Mouse (Mus musculus) stomach, embryonic 16.5 days (tissue): ENCODE results near the gene Grn. TPM values are rescaled to one million over a fixed set of nuclear protein-coding genes. Genes with fewer than 3 reads are reported as not detected.

ENCODE experiments used
- ATAC-seq: fragments of 200-750 bp; cut with Nextera tagmentation; 2 replicates; pipeline ENCODE4 v1.8.0; 2017; ENCODE audit warnings: moderate number of reproducible peaks, moderate TSS enrichment; ENCODE audit not compliant: insufficient read depth, low FRiP score
- H3K27ac ChIP-seq: fragments of 300-500 bp; sonication (generic); 2 replicates; pipeline ENCODE4 v1.5.1; 2014; ENCODE audit warnings: low read length
- H3K27me3 ChIP-seq: fragments of 300-500 bp; sonication (generic); 2 replicates; pipeline ENCODE4 v1.6.1; 2014; ENCODE audit warnings: low read length, control low read depth, mixed read lengths; ENCODE audit not compliant: control insufficient read depth, insufficient read depth
- H3K36me3 ChIP-seq: fragments of 300-500 bp; sonication (generic); 2 replicates; pipeline ENCODE4 v1.6.1; 2014; ENCODE audit warnings: low read length; ENCODE audit not compliant: control insufficient read depth, insufficient read depth
- H3K4me1 ChIP-seq: fragments of 300-500 bp; sonication (generic); 2 replicates; pipeline ENCODE4 v1.6.1; 2014; ENCODE audit warnings: low read length, control low read depth, mixed read lengths; ENCODE audit not compliant: control insufficient read depth, insufficient read depth
- H3K4me2 ChIP-seq: fragments of 300-500 bp; sonication (generic); 2 replicates; pipeline ENCODE4 v1.6.1; 2014; ENCODE audit warnings: low read depth, low read length, mixed read lengths
- H3K4me3 ChIP-seq: fragments of 300-500 bp; sonication (generic); replicated peaks from 2 replicates; pipeline ENCODE4 v1.5.1; 2014; ENCODE audit warnings: mild to moderate bottlenecking, low read length
- H3K9ac ChIP-seq: fragments of 300-500 bp; sonication (generic); 2 replicates; pipeline ENCODE4 v1.6.1; 2014; ENCODE audit warnings: low read length
- H3K9me3 ChIP-seq: fragments of 300-500 bp; sonication (generic); replicated peaks from 2 replicates; pipeline ENCODE4 v1.6.1; 2016; ENCODE audit warnings: low read length, control low read depth; ENCODE audit not compliant: control insufficient read depth
- WGBS: fragments of 180-500 bp; shearing (Covaris S2); extraction: QIAGEN DNeasy Blood & Tissue Kit; methylation state at CpG from one replicate; pipeline ENCODE4 v1.1.7; 2014; 5-methylcytosine and 5-hydroxymethylcytosine counted together
- polyA plus RNA-seq: library from polyadenylated mRNA; unstranded; fragments of >200 nt; fragmentation: Nextera tagmentation; extraction: Ambion mirVana; gene quantifications from 2 replicates; pipeline ENCODE4 v1.2.1, GENCODE M21; 2015

Gene Grn
- polyA plus RNA-seq, 1 experiment from 2014 or later = 187 TPM

DNA sequence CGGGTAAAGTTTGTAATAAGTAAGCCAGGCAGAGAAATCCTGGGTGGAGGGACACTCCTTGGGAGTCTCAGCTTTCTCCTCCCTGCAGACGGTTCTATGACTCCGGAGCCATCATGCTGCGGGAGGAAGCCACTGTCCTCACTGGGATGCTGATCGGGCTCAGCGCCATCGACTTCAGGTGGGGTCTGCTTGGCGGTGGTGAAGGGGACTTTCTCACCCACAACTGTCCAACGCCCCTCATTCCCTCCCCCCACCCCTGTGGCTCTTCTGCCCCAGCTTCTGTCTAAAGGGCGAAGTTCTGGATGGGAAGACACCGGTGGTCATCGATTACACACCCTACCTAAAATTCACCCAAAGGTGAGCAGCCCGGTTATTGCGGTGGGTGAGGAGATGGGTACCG is 31.0 kb upstream of the Grn start:
- peaks cover 12% of the 10 kb centered on the region for H3K4me1 ChIP-seq
- peak overlapping the region; percentile 55 for H3K4me2 ChIP-seq
- peak overlapping the region; percentile 36 for H3K4me3 ChIP-seq
- no peak for ATAC-seq
- no peaks in the 10 kb centered on the region for H3K9me3 ChIP-seq
- peaks cover 14% of the 10 kb centered on the region for H3K36me3 ChIP-seq
- H3K27me3 ChIP-seq = peaks cover 16% of the 10 kb centered on the region
- no peak overlapping the region for H3K9ac ChIP-seq
- no peak overlapping the region for H3K27ac ChIP-seq
- WGBS = 14% methylated on average over 15 of the region's 15 CpGs

DNA sequence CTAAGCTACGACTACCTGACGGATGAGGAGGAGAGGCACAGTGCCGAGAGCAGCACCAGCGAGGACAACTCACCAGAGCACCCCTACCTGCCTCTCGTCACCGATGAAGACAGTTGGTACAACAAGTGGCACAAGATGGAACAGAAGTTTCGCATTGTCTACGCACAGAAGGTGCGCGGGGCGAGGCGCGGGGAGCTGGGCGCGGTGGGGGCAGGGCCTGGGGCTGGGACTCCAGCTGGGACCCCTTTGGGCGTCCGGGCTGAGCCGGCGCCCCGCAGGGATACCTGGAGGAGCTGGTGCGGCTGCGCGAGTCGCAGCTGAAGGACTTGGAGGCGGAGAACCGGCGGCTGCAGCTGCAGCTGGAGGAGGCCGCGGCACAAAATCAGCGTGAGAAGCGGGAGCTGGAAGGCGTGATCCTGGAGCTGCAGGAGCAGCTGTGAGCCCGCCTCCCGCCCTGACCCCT is 30.5 kb upstream of the Grn start:
- H3K27ac ChIP-seq = no peak overlapping the region
- H3K4me3 ChIP-seq = peak overlapping the region; percentile 36
- H3K27me3 ChIP-seq = peaks cover 16% of the 10 kb centered on the region
- peaks cover 8% of the 10 kb centered on the region; the same call in 1 of the 2 replicates for H3K4me1 ChIP-seq
- 0 out of 2 replicates have a peak, but pooled peaks have one; percentile 6 for ATAC-seq
- WGBS = 1% methylated on average over 34 of the region's 34 CpGs
- H3K9me3 ChIP-seq = no peaks in the 10 kb centered on the region
- peak overlapping the region; percentile 55 for H3K4me2 ChIP-seq
- H3K9ac ChIP-seq = peak overlapping the region; percentile 69
- H3K36me3 ChIP-seq = peaks cover 14% of the 10 kb centered on the region

DNA sequence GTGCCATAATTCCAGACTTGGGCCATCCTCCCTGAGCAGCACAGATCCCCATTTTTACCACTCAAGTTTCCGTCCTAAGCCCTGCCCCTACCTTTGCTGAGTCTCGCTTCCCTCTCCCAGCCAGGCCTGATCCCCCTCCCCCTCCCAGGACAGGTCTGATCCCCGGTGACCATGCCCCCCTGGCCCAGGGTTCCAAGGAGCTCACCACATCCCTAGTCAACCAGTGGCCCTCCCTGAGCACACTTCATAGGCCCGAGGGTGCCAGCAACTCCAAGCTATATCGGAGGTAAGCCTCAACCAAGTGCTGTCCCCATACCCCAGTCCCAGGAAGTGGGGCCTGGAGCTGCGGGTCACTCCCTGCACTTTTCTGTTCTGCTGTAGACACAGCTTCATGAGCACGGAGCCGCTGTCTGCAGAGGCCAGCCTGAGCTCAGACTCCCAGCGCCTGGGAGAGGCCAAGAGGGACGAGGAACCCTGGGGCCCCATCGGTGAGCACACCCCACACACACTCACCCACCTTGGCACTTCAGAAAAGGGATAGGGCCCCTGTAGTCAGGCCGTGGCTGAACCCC is 29.5 kb upstream of the Grn start:
- Histone ChIP-seq H3K4me3 (no peak overlapping the region), H3K9me3 (no peaks in the 10 kb centered on the region), H3K27me3 (peaks cover 16% of the 10 kb centered on the region), H3K4me1 (peaks cover 15% of the 10 kb centered on the region), H3K4me2 (no peak overlapping the region), H3K9ac (no peak overlapping the region), H3K27ac (no peak overlapping the region), H3K36me3 (peaks cover 14% of the 10 kb centered on the region)
- 26% methylated on average over 12 of the region's 12 CpGs for WGBS
- ATAC-seq = no peak

DNA sequence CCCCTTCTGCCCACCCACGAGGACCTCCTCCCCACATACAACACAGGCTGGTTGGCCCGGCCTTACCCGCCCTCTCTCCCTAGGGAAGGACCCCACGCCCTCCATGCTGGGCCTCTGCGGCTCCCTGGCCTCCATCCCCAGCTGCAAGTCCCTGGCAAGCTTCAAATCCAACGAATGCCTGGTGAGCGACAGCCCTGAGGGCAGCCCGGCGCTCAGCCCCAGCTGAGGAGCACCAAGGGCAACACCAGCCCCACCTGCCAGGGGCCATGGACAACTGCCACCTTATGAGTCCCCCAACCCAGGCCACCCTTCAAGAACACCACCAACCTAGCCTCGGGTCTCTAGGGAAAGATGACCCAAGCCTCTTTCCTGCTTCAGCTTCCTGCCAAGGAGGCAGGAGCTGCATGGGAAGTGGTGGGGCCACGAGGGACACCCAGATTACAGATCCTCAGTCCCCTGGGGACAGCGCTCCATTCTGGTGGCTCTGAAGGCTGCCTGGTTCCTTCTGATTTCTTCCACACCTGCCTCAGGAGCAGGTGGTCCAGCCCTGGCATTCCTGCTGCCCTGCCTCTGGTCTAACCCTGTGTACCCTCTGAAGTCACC is 28.1 kb upstream of the Grn start:
- Histone ChIP-seq H3K9ac (no peak overlapping the region), H3K27me3 (peaks cover 16% of the 10 kb centered on the region), H3K4me1 (peaks cover 24% of the 10 kb centered on the region), H3K36me3 (peaks cover 14% of the 10 kb centered on the region), H3K27ac (no peak overlapping the region), H3K4me3 (no peak overlapping the region), H3K4me2 (no peak overlapping the region), H3K9me3 (no peaks in the 10 kb centered on the region)
- ATAC-seq = no peak
- 44% methylated on average over 12 of the region's 12 CpGs for WGBS

DNA sequence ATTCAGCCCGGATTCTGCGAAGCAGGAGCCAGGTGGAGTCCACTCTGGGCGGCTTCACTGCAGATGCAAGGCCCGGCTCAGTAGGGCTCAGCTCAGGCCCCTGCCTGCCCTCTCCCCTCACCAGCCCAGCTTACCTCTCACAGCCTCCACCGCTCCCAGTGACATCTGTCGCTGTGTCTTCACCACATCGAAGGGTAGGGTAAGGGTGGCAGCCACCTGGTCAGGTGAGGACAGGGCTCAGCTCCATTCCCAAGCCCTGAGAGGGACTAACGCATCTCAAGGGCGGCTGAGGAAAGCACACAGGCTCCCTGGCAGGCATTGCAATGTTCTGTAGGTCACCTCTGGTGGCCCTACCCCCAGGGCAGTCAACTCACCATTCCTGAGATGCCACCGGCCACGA is 26.5 kb upstream of the Grn start:
- Histone ChIP-seq H3K9me3 (no peaks in the 10 kb centered on the region), H3K27me3 (peaks cover 16% of the 10 kb centered on the region), H3K4me2 (no peak overlapping the region), H3K4me1 (peaks cover 31% of the 10 kb centered on the region), H3K4me3 (no peak overlapping the region), H3K9ac (no peak overlapping the region), H3K27ac (no peak overlapping the region), H3K36me3 (peaks cover 14% of the 10 kb centered on the region)
- ATAC-seq = no peak
- WGBS = 90% methylated on average over 11 of the region's 11 CpGs

DNA sequence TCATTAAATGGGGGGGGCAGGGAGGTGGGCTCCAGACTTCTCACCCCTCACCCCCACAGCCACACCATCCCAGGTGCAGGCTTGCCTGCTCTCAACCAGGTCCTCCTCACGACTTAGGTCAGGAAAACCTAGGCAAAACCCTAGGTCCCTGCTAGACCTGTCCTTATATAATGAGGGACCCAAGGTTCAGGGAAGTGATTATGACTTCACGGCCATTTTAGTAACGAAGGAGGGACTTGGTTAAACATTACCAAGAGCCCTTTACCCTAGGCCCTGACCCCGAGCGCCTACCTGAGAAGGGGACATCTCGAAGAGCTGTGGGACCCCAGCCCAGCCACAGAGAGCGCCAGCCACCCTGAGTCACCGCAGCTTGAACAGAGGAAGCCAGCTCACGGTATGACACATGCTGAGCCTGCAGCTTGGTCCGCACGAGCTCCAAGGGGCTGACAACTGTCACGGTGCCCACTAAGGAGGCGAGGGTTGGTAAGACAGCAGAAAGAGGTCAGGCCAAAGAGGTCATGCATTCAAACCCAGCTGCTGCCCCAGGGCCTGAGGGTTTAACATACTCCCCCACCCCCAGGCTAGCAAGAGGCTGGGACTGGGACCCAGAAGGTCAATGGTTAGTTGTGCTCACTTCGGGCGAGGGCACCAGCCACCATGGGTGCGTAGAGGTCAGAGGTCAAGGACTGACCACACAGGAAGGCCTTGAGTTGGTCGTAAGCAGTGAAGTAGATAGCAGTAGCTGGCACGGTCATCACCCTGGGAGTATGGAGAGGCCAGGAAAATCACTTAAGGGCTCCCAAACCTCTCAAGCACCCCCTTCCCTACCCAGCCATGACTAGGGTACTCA is 25.7 kb upstream of the Grn start:
- Histone ChIP-seq H3K4me1 (peaks cover 29% of the 10 kb centered on the region), H3K4me2 (no peak overlapping the region), H3K9me3 (no peaks in the 10 kb centered on the region), H3K27me3 (peaks cover 9% of the 10 kb centered on the region), H3K36me3 (peaks cover 14% of the 10 kb centered on the region), H3K27ac (no peak overlapping the region), H3K9ac (no peak overlapping the region), H3K4me3 (no peak overlapping the region)
- WGBS = 83% methylated on average over 18 of the region's 18 CpGs
- ATAC-seq = no peak

DNA sequence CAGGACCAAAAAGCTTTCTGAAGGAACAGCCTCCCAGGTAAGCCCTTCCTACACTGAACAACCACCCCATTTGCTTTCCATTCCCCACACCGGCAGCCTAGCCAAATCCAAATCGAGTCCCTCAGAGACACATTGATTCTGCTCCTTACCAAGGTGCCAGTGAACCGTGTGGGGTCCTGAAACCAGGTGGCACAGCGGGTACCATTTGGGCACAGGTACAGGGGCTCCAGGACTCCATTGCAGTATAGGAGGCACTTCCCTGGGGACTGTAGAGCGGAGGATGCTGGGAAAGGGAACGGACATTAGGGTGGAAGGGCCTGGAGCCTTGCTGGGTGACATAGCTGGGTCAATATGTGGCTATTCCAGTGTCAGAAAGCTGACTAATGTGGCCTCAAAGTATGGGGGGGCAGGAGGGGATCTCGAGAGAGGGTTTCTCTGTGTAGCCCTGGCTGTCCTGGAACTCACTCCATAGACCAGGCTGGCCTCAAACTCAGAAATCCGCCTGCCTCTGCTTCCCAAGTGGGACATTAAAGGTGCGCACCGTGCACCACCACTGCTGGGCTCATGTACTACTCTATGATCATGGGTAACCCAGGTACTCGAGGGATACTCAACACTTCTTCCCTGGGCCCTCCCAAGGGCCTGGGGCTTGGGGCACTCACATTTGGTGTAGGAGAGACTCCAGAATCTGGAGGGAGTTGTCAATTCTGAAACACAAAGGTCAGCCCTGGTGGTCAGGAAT is 24.4 kb upstream of the Grn start:
- H3K4me1 ChIP-seq = peaks cover 26% of the 10 kb centered on the region
- H3K27me3 ChIP-seq = no peaks in the 10 kb centered on the region
- ATAC-seq = no peak
- H3K4me2 ChIP-seq = peak overlapping the region; percentile 57; the same call in 1 of the 2 replicates
- peak overlapping the region; percentile 93 for H3K4me3 ChIP-seq
- H3K36me3 ChIP-seq = peaks cover 14% of the 10 kb centered on the region
- 82% methylated on average over 11 of the region's 11 CpGs for WGBS
- H3K27ac ChIP-seq = no peak overlapping the region
- H3K9ac ChIP-seq = peak overlapping the region; percentile 90
- H3K9me3 ChIP-seq = no peaks in the 10 kb centered on the region

DNA sequence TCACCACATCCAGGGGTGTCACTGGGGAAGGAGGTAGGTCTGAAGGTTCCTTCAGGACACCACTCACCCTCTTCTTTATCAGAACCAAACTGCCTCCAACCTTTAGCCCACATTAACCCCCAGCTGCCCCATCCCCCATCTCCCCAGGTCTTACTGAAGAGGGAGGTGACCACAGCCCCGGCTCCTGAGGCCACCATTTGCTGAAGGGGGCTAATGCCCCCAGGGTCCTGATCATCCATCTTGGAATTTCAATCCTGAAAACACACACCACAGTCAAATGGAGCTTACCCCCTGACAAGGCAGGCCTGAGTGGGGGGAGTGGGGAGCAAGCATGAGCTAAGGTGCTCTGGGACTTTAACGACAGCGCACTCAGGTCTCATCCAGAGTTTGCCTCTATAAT is 23.7 kb upstream of the Grn start:
- H3K9ac ChIP-seq = peak overlapping the region; percentile 90
- H3K27me3 ChIP-seq = no peaks in the 10 kb centered on the region
- peak overlapping the region; percentile 57 for H3K4me2 ChIP-seq
- H3K36me3 ChIP-seq = peaks cover 14% of the 10 kb centered on the region
- no peak for ATAC-seq
- H3K9me3 ChIP-seq = no peaks in the 10 kb centered on the region
- H3K27ac ChIP-seq = peak overlapping the region; percentile 90
- H3K4me3 ChIP-seq = peak overlapping the region; percentile 93
- WGBS = 11% methylated on average over 3 of the region's 3 CpGs
- H3K4me1 ChIP-seq = peaks cover 27% of the 10 kb centered on the region
